Mouse (Mus musculus) ES-Bruce4 (cell line): ENCODE measurements at regions not wholly inside any gene's neighbourhood (a gene's known extent, or its start where the extent isn't known, plus 50 kb on each side); places are given as distances from the start of the nearest gene placed in this dataset.

Experiments
- CTCF ChIP-seq: IDR thresholded peaks from one replicate; pipeline ENCODE4 v1.8.1; 2011; ENCODE audit warnings: low read depth, low read length
- EP300 ChIP-seq: IDR thresholded peaks from 2 replicates; pipeline ENCODE4 v1.6.1; 2011; ENCODE audit warnings: low read depth, low read length; ENCODE audit not compliant: insufficient read depth
- POLR2A ChIP-seq: IDR thresholded peaks from one replicate; pipeline ENCODE4 v1.8.1; 2011; ENCODE audit warnings: low read length; ENCODE audit not compliant: insufficient read depth

DNA sequence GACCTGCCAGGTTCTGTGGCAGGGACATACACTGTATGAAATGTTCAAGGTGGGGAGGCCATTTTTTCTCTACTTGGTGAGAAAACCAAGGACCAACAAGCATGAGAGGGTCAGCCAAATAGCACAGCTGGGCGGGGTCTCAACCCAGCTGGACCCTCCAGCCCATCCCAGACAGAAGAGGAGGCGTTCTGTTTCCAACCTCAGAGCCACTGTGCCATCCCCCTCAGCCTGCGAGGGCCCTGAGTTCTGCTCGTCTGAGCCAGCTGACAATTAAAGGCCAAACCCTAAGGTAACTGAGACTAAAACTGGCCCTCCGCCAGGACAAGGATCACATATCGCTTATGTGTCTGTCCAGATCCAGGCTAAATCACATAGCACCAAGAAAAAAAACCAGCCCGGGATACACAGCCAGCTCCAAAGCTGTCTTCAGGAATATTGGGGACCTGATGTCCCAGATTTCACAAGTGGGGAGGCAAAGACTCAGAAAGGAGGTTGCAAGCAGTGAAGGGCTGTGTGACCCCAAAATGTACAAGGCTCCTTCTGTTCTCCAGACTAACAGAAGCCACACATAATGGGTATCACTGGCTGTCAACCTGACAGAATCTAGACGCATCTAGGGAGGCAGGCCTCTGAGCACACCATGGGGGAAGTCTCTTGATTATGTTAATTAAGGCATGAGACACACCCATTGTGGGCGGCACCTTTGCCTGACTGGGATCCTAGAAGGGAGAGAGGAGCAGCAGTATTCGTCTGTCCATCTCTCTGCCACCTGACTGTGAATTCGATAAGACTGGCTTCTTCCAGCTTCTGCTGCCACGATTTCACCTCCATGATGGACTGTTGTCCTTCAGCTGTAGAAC lies 69.6 kb downstream of the Mrm1 start:
- TF ChIP-seq EP300 (no peak), CTCF (no peak), POLR2A (no peak)
